Mouse (Mus musculus) megakaryocyte-erythroid progenitor cell, adult 5-6 weeks (primary cell): ENCODE measurements around the gene Txk. TPM values are rescaled to one million over a fixed set of nuclear protein-coding genes. Genes with fewer than 3 reads are reported as not detected.
A peak's percentile ranks its signal among the peaks of the same experiment; 100 is the strongest.

Experiments
- ATAC-seq: replicated peaks from 2 replicates; pipeline ENCODE4 v1.8.0; 2016; ENCODE audit warnings: mild to moderate bottlenecking, inconsistent platforms; ENCODE audit not compliant: severe bottlenecking, poor library complexity, low FRiP score, low TSS enrichment
- total RNA-seq, 2 experiments: library from RNA; stranded (forward) in 1 of 2; stranded (reverse) in 1 of 2; fragments of 200-1000, 215-1000 nt in 1 of 2; fragments of >200 nt in 1 of 2; fragmentation: Nextera tagmentation in 1 of 2; gene quantifications; 2 replicates each; pipeline ENCODE4 v1.2.3; 2014 to 2017

The Txk gene
- total RNA-seq, 2 experiments from 2014 or later = 0.96 to 1.2 TPM

- ATAC-seq = no peak
Observed at GRCm38 (mm10) chr5:72648987-72649735, 103.4 kb downstream of the Txk start.

DNA sequence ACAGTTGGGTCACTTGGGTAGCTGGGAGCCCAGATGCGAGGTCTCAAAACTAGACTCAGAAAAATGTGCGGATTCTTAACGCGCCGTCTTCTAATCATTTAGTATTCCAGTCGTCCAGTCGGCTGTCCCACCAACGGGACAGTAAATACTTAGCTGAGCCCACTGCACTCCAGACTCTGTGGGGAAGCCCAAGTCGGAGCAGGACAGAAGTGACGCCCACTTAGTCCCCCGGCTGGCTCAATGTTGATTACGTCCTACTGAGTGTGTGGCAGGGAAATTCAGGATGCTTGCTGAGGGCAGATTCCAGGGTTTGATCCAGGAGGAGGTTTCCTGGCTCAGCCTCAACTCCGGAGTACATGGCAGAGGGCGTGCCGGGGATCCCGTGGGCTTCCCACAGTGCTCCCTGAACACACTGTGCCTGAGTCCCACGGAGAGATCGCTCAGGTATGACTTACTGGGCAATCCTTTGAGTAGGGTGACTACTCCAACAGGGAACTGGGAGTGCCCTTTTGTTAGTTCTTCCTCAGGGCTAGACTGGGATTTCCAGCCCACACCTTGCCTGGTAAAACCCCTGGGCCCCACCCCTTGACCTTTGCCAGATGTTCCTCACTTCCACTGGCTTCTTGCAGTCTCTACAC lies 104.5 kb downstream of the Txk start:
- ATAC-seq = peak; percentile 54

- peak; percentile 99 for ATAC-seq
Observed at GRCm38 (mm10) chr5:72647418-72647907, 105.1 kb downstream of the Txk start, which contains the start of gene Nipal1. Nipal1 (plus strand) TSS chr5:72647795.

DNA sequence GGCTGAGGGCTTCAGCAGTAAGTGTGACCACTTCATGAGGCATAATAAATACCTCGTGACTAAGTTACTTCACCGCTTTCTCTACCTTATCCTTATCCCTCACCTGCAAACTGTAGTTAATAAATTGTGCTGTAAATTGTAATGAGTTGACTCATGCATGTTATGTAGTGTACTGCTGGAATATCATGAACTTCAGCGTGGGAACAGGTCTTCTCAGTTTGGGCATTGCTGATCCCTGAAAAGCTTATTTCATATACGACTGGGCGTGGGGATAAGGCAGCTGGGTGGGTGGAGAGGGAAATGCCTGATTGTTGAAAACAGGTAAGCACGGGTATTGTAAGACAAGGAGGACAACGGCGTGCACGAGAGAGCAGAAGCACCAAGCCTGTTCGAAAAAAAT lies 105.6 kb downstream of the Txk start:
- no peak for ATAC-seq

DNA sequence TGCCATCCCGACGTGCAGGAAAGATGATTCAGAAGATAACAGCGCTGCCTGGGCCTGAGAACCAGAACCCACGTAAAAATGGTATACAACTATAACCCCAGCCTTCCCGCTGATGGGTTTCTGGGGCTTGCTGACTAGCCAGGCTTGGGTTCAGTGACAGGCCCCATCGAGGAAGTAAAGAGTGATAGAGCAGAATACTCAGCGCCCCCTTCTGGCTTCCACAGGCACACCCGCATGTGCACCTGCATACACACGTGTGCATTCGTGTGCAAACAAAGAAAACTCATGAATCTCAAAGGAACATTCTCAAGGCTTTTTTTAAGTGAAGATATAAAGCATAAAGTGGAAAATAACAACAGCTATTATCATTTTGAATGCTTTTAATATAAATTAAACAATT lies 106.4 kb downstream of the Txk start:
- ATAC-seq = 0 out of 2 replicates have a peak, but pooled peaks have one; percentile 46

Other genes starting within 250 kb of the Txk start
- not detected in 2 replicates for gene Corin, start 248.3 kb downstream of the Txk start, total RNA-seq (2014; fragmentation: Nextera tagmentation)
- not detected in 2 replicates for gene Corin, start 248.3 kb downstream of the Txk start, total RNA-seq (2017)
- 18.6 and 18.9 TPM in 2 replicates for gene Nfxl1, start 193.1 kb downstream of the Txk start, total RNA-seq (2014; fragmentation: Nextera tagmentation)
- gene Nfxl1, start 193.1 kb downstream of the Txk start, total RNA-seq (2017) = 9.7 and 13.8 TPM in 2 replicates
- gene Zar1, start 171.5 kb downstream of the Txk start, total RNA-seq (2014; fragmentation: Nextera tagmentation) = not detected in 2 replicates
- gene Zar1, start 171.5 kb downstream of the Txk start, total RNA-seq (2017) = not detected in 2 replicates
- gene Gm5868, start 165.2 kb downstream of the Txk start, total RNA-seq (2014; fragmentation: Nextera tagmentation) = not detected in 2 replicates
- not detected in 2 replicates for gene Gm5868, start 165.2 kb downstream of the Txk start, total RNA-seq (2017)
- not detected in 2 replicates for gene Cnga1, start 108.5 kb downstream of the Txk start, total RNA-seq (2014; fragmentation: Nextera tagmentation)
- gene Cnga1, start 108.5 kb downstream of the Txk start, total RNA-seq (2017) = 0.23 TPM in 1 of 2 replicates, not detected in the other
- 2.7 TPM in 1 of 2 replicates, not detected in the other for gene Nipal1, start 105.0 kb downstream of the Txk start, total RNA-seq (2014; fragmentation: Nextera tagmentation)
- gene Nipal1, start 105.0 kb downstream of the Txk start, total RNA-seq (2017) = 0.08 and 0.47 TPM in 2 replicates
- gene Tec, start 115.7 kb upstream of the Txk start, total RNA-seq (2014; fragmentation: Nextera tagmentation) = 4.8 and 10.0 TPM in 2 replicates
- gene Tec, start 115.7 kb upstream of the Txk start, total RNA-seq (2017) = 16.3 and 21.6 TPM in 2 replicates
- 19.2 and 19.6 TPM in 2 replicates for gene Slain2, start 161.5 kb upstream of the Txk start, total RNA-seq (2014; fragmentation: Nextera tagmentation)
- gene Slain2, start 161.5 kb upstream of the Txk start, total RNA-seq (2017) = 28.2 and 34.4 TPM in 2 replicates
- gene Gm10135, start 221.9 kb upstream of the Txk start, total RNA-seq (2014; fragmentation: Nextera tagmentation) = not detected in 2 replicates
- 3.9 TPM in 1 of 2 replicates, not detected in the other for gene Gm10135, start 221.9 kb upstream of the Txk start, total RNA-seq (2017)